Mouse (Mus musculus) heart, adult 2 months (tissue): ENCODE measurements around the gene Foxn3. TPM values are rescaled to one million over a fixed set of nuclear protein-coding genes. Genes with fewer than 3 reads are reported as not detected.

Source experiments
- DNase-seq, 2 experiments: peaks; one replicate each; pipeline ENCODE4 v3.0.0; 2021
- H3K27ac ChIP-seq: fragments of 200-600 bp; 2 replicates; pipeline ENCODE4 v1.8.1; 2022
- H3K27me3 ChIP-seq: fragments of 200-500 bp; 2 replicates; pipeline ENCODE4 v1.6.1; 2012; ENCODE audit warnings: mild to moderate bottlenecking, low read length, inconsistent platforms, mixed read lengths; ENCODE audit not compliant: control insufficient read depth, insufficient read depth
- H3K36me3 ChIP-seq: fragments of 200-500 bp; 2 replicates; pipeline ENCODE4 v1.6.1; 2012; ENCODE audit warnings: low read length, inconsistent platforms; ENCODE audit not compliant: control insufficient read depth, insufficient read depth
- H3K4me1 ChIP-seq: fragments of 200-500 bp; 2 replicates; pipeline ENCODE4 v1.6.1; 2011; ENCODE audit warnings: low read length; ENCODE audit not compliant: control insufficient read depth, insufficient read depth
- H3K4me3 ChIP-seq: fragments of 200-600 bp; 2 replicates; pipeline ENCODE4 v1.8.1; 2022
- H3K79me2 ChIP-seq: fragments of 200-500 bp; replicated peaks from 2 replicates; pipeline ENCODE4 v1.6.1; 2012; ENCODE audit warnings: mild to moderate bottlenecking, inconsistent platforms, low read length, moderate library complexity, mixed read lengths; ENCODE audit not compliant: control insufficient read depth, insufficient read depth
- H3K9ac ChIP-seq: fragments of 200-500 bp; 2 replicates; pipeline ENCODE4 v1.6.1; 2012; ENCODE audit warnings: low read depth, mild to moderate bottlenecking, control low read depth, inconsistent platforms, low read length, mixed read lengths
- CTCF ChIP-seq: fragments of 200-600 bp; IDR thresholded peaks from 2 replicates; pipeline ENCODE4 v1.8.1; 2022; ENCODE audit warnings: antibody characterized with exemption, mild to moderate bottlenecking, moderate library complexity
- EP300 ChIP-seq: fragments of 200-500 bp; IDR thresholded peaks from 2 replicates; pipeline ENCODE4 v1.6.1; 2011; ENCODE audit warnings: low read depth, low read length, control low read depth; ENCODE audit not compliant: insufficient read depth
- POLR2A ChIP-seq: fragments of 200-500 bp; IDR thresholded peaks from 2 replicates; pipeline ENCODE4 v1.6.1; 2011; ENCODE audit warnings: mild to moderate bottlenecking, low read depth, low read length, control low read depth; ENCODE audit not compliant: insufficient read depth
- WGBS: fragments of 180-500 bp; shearing (Covaris S2); methylation state at CpG from one replicate; pipeline ENCODE4 v1.1.7; 2018; 5-methylcytosine and 5-hydroxymethylcytosine counted together
- intact Hi-C: fragments of 180-260 bp; cut with DNase I; formaldehyde crosslinking; loops from one replicate; pipeline ENCODE4 v1.15.1; 2025
- polyA plus RNA-seq: library from polyadenylated mRNA; depleted of rRNA; stranded (reverse); fragments of >200 nt; gene quantifications from 2 replicates; pipeline ENCODE4 v1.2.3, GENCODE M21; 2012
- total RNA-seq, 2 experiments: library from RNA; stranded (reverse); gene quantifications; 2 replicates each; pipeline ENCODE4 v1.2.3; 2021

The Foxn3 gene
- total and polyA plus RNA-seq, 3 experiments = 28.1 to 117 (median 106) TPM

- Histone ChIP-seq H3K9ac (no peak overlapping the region), H3K27me3 (no peaks in the 10 kb centered on the region), H3K27ac (no peak overlapping the region), H3K36me3 (no peaks in the 10 kb centered on the region), H3K4me1 (peaks cover 5% of the 10 kb centered on the region; the same call in 1 of the 2 replicates), H3K4me3 (no peak overlapping the region), H3K79me2 (peaks cover 5% of the 10 kb centered on the region)
- intact Hi-C loops = no loop called here
- WGBS = 67% methylated on average over 5 of the region's 5 CpGs
- TF ChIP-seq EP300 (no peak), POLR2A (no peak), CTCF (no peak)
- DNase-seq = no peak
Observed at GRCm38 (mm10) chr12:99510759-99511158, 52.6 kb downstream of the Foxn3 start.

DNA sequence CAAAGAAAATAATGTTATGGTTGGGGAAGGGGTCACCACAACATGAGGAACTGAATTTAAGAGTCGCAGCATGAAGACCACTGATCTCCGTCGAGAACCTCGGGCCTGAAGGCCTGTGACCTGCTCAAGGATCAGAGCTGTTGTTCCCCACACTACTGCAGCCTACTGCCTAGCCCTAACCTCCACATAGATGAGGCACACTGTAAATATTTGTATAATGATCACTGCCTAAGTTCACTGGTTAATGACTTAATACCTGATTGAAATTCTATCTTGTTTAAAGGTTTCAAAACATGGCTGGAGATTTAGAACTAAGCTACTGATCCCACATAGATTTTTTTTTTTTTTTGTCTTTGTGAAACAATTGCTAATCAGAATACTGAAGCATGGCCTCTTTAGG is 61.2 kb downstream of the Foxn3 start:
- no peak for DNase-seq
- Histone ChIP-seq H3K79me2 (peaks cover 2% of the 10 kb centered on the region; the same call in 1 of the 2 replicates), H3K9ac (no peak overlapping the region), H3K36me3 (no peaks in the 10 kb centered on the region), H3K4me3 (no peak overlapping the region), H3K27me3 (no peaks in the 10 kb centered on the region), H3K4me1 (peaks cover 1% of the 10 kb centered on the region; the same call in 1 of the 2 replicates), H3K27ac (no peak overlapping the region)
- TF ChIP-seq EP300 = no peak
- TF ChIP-seq CTCF = no peak
- no peak for TF ChIP-seq POLR2A
- 95% methylated on average over 4 of the region's 4 CpGs for WGBS
- intact Hi-C loops = no loop called here

DNA sequence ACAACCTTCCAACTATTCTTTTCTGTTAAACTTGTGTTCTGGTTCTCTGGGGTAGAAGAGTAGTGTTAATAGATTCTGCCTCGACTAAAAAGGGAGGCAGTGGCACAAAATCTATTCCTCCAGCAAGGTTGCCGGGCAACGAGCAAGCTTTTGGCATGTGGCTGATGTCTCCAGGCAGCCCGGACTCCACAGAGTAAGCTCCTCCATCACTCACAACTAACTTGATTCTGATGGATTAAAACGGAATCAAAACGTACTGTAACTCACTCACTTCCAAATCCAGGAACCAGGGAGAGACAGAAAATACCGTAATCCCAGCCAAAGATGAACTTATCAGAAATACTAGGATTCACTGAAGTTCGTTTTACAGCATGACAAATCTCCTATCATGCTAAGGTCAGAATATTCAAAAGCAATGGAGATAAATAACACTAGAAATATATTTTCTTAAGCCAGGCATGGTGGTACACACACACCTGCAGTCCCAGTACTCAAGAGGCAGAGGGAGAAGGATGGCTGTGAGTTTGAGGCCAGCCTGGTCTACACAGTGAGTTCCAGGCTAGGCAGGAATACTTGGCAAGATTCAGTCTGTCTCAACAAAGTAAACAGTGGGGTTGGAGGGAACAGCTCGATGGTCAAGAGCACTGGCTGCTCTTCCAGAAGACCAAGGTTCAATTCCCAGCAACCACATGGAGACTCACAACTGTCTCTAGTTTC is 64.2 kb downstream of the Foxn3 start:
- Histone ChIP-seq H3K79me2 (0 out of 2 replicates have a peak, but pooled peaks cover 1% of the 10 kb centered on the region), H3K27me3 (no peaks in the 10 kb centered on the region), H3K36me3 (no peaks in the 10 kb centered on the region), H3K4me3 (no peak overlapping the region), H3K4me1 (peaks cover 5% of the 10 kb centered on the region; the same call in 1 of the 2 replicates), H3K9ac (no peak overlapping the region), H3K27ac (no peak overlapping the region)
- DNase-seq = no peak
- 70% methylated on average over 9 of the region's 9 CpGs for WGBS
- intact Hi-C loops = no loop called here
- TF ChIP-seq CTCF (no peak), POLR2A (no peak), EP300 (no peak)

- DNase-seq = no peak
Observed at GRCm38 (mm10) chr12:99498189-99498977, 65.0 kb downstream of the Foxn3 start.

GRCm38 (mm10) chr12:99496945-99497344 is 66.4 kb downstream of the Foxn3 start:
- WGBS = 66% methylated on average over 3 of the region's 3 CpGs
- intact Hi-C loops = no loop called here
- peaks cover 7% of the 10 kb centered on the region for H3K79me2 ChIP-seq

More at GRCm38 (mm10) chr12:99498189-99498977, 65.0 kb downstream of the Foxn3 start:
- Histone ChIP-seq H3K79me2 (peaks cover 2% of the 10 kb centered on the region), H3K36me3 (no peaks in the 10 kb centered on the region), H3K4me3 (no peak overlapping the region), H3K9ac (no peak overlapping the region), H3K27ac (no peak overlapping the region), H3K4me1 (peaks cover 5% of the 10 kb centered on the region; the same call in 1 of the 2 replicates), H3K27me3 (no peaks in the 10 kb centered on the region)
- no peak for TF ChIP-seq POLR2A
- no peak for TF ChIP-seq CTCF
- TF ChIP-seq EP300 = no peak
- intact Hi-C loops = no loop called here
- WGBS = 68% methylated on average over 18 of the region's 18 CpGs

More at GRCm38 (mm10) chr12:99496945-99497344, 66.4 kb downstream of the Foxn3 start:
- TF ChIP-seq POLR2A = no peak
- no peak for TF ChIP-seq CTCF
- no peak for TF ChIP-seq EP300
- no peak overlapping the region for H3K9ac ChIP-seq
- H3K27me3 ChIP-seq = no peaks in the 10 kb centered on the region
- no peak overlapping the region for H3K27ac ChIP-seq
- no peak for DNase-seq
- no peak overlapping the region for H3K4me3 ChIP-seq
- peaks cover 5% of the 10 kb centered on the region; the same call in 1 of the 2 replicates for H3K4me1 ChIP-seq
- H3K36me3 ChIP-seq = no peaks in the 10 kb centered on the region
